Mouse (Mus musculus) G1E (cell line): ENCODE results near the gene Lyrm7.

Experiments used
- CTCF ChIP-seq: IDR thresholded peaks from 2 replicates; pipeline ENCODE4 v1.5.1; 2012; ENCODE audit warnings: low read depth, low read length, inconsistent platforms, mixed read lengths
- GATA1 ChIP-seq: IDR thresholded peaks from 2 replicates; pipeline ENCODE4 v1.6.1; 2012; ENCODE audit warnings: borderline replicate concordance, low read length, inconsistent platforms, mixed read lengths

DNA sequence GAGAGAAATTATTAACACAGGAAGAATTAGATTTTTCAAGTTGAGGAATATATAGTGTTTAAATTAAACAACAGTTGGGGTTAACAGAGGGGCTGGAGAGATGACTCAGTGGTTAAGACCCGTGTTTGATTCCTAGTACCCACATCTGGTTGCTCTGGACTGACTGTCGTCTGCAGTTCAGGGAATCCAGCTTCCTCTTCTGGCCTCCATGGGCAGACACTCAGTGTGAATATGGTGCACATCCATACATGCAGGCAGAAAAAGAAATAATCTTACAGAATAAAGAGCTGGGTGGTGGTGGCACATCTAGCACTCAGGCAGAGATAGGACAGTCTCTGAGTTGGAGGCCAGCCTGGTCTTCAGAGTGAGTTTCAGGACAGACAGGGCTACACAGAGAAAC, 7.7 kb upstream of the Lyrm7 start:
- TF ChIP-seq CTCF (no peak), GATA1 (no peak)
